Mouse (Mus musculus): ENCODE results near the gene Iqgap3.

GRCm38 (mm10) chr3:88132492-88132891 lies 50.7 kb downstream of the Iqgap3 start:
- TF ChIP-seq FLI1 (IDR thresholded peaks at IDR 0.05; ENCODE audit: low read length) = no peak
- no peak for TF ChIP-seq GATA1 (IDR thresholded peaks at IDR 0.05; ENCODE audit: borderline replicate concordance, low read length)
